Mouse (Mus musculus): ENCODE data around the gene Rala.
"Not testable (repeated sequence)": the region's sequence is repeated elsewhere in the genome, so short reads cannot be mapped to it uniquely, and the experiment has no call there.

The Rala gene

GRCm38 (mm10) chr13:17944078-17944917, at the start of gene Rala:
Gene Rala (minus strand): TSS chr13:17944239.
- peak; percentile 94 for DNase-seq (ENCODE audit: inconsistent ontology term)

- no peak for DNase-seq (ENCODE audit: inconsistent ontology term)
Observed at GRCm38 (mm10) chr13:17993515-17993847, 49.4 kb upstream of the Rala start.

GRCm38 (mm10) chr13:17992697-17993514, 48.9 kb upstream of the Rala start, which contains the start of gene Yae1d1:
Gene Yae1d1 (minus strand): TSS chr13:17993349.
- peak; percentile 96 for DNase-seq (ENCODE audit: inconsistent ontology term)

- no peak for DNase-seq (ENCODE audit: inconsistent ontology term)
Observed at GRCm38 (mm10) chr13:17992009-17992408, 48.0 kb upstream of the Rala start.

- DNase-seq (ENCODE audit: inconsistent ontology term) = peak; percentile 37
Observed at GRCm38 (mm10) chr13:17983194-17983593, 39.2 kb upstream of the Rala start.

GRCm38 (mm10) chr13:17982634-17983033, 38.6 kb upstream of the Rala start:
- no peak for DNase-seq (ENCODE audit: inconsistent ontology term)

GRCm38 (mm10) chr13:17976854-17977739, 33.1 kb upstream of the Rala start:
- no peak for DNase-seq (ENCODE audit: inconsistent ontology term)

GRCm38 (mm10) chr13:17975891-17976290, 31.9 kb upstream of the Rala start:
- peak; percentile 85 for DNase-seq (ENCODE audit: inconsistent ontology term)

GRCm38 (mm10) chr13:17975457-17975856, 31.4 kb upstream of the Rala start:
- DNase-seq (ENCODE audit: inconsistent ontology term) = no peak

- no peak for DNase-seq (ENCODE audit: inconsistent ontology term)
Observed at GRCm38 (mm10) chr13:17974734-17975133, 30.7 kb upstream of the Rala start.

- no peak for DNase-seq (ENCODE audit: inconsistent ontology term)
Observed at GRCm38 (mm10) chr13:17960613-17961012, 16.6 kb upstream of the Rala start.

GRCm38 (mm10) chr13:17954282-17954681, 10.2 kb upstream of the Rala start:
- DNase-seq (ENCODE audit: inconsistent ontology term) = no peak

GRCm38 (mm10) chr13:17950581-17950980, 6.5 kb upstream of the Rala start:
- DNase-seq (ENCODE audit: inconsistent ontology term) = not testable (repeated sequence)

- no peak for DNase-seq (ENCODE audit: inconsistent ontology term)
Observed at GRCm38 (mm10) chr13:17949555-17949954, 5.5 kb upstream of the Rala start.

- DNase-seq (ENCODE audit: inconsistent ontology term) = peak; percentile 22
Observed at GRCm38 (mm10) chr13:17943306-17944077, 547 bp downstream of the Rala start.

- no peak for DNase-seq (ENCODE audit: inconsistent ontology term)
Observed at GRCm38 (mm10) chr13:17942338-17942737, 1.7 kb downstream of the Rala start.

- peak; percentile 55 for DNase-seq (ENCODE audit: inconsistent ontology term)
Observed at GRCm38 (mm10) chr13:17907309-17907708, 36.7 kb downstream of the Rala start.

GRCm38 (mm10) chr13:17901474-17901873, 42.6 kb downstream of the Rala start:
- no peak for DNase-seq (ENCODE audit: inconsistent ontology term)

- peak; percentile 28 for DNase-seq (ENCODE audit: inconsistent ontology term)
Observed at GRCm38 (mm10) chr13:17900641-17901040, 43.4 kb downstream of the Rala start.

- no peak for DNase-seq (ENCODE audit: inconsistent ontology term)
Observed at GRCm38 (mm10) chr13:17897040-17897439, 47.0 kb downstream of the Rala start.

GRCm38 (mm10) chr13:17891545-17891944, 52.5 kb downstream of the Rala start:
- DNase-seq (ENCODE audit: inconsistent ontology term) = no peak

Measured in Muller cell, postnatal 12 days (primary cell).